In the genomic region with DNA sequence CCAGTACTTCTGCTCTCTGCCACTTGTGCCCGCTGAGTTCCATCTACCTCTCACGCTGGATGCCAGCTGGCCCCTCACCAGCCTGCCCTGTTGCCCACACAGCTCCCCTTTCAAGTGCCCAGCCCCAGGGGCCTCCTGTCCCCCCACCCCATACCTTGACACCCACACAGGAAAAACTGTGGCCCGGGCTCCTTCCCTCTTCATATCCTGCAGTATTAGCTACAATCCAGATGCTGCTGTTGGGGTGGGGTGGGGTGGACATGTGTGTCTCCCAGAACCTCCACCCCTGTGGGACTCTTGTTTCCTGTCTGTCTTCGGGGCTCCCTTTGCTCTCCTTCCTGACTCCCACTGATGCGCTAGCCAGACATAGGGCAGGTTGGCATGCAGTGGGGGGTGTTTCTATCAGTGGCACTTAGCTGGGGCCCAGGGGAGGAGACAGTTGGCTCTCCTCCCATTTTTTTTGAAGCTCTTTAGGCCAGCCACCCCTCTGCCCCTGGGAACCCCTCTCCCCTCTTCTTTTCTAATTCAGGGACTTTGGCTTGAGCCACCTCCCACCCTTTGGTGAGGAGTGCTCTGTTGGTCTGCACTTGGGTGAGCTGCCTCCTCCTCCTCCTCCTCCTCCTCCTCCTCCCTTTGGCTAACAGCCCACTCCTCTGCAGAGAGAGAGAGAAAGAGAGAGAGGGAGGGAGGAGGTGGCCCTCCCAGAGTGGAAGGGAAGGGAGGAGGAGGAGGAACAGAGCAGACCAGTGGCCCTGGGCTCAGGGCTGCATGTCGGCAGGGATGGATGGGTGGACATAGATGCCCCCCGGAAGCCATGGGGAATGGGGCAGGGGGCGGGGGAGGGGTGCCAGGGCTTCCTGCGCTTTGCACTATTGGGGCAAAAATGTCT, we compare ENCODE assay signal across 8 mouse cellular contexts. TPM values are rescaled to one million over a fixed set of nuclear protein-coding genes. Genes with fewer than 3 reads are reported as not detected.
A peak's percentile ranks its signal among the peaks of the same experiment; 100 is the strongest.
DNase-seq lines count a peak whose midpoint lies in the region; ATAC-seq and TF ChIP-seq lines count a peak whose summit lies in the region.

No protein-coding gene starts in this region.

- no peak for TF ChIP-seq POLR2A in lung, adult 2 months (IDR thresholded peaks at IDR 0.05; ENCODE audit: borderline replicate concordance, extremely low read depth, low read depth, low read length)

- no peak overlapping the region; the same call in 1 of the 2 replicates for H3K9ac ChIP-seq in forebrain, embryonic 16.5 days (replicated peaks; ENCODE audit: low read depth, low read length)
- H3K9ac ChIP-seq in hindbrain, embryonic 11.5 days (ENCODE audit: low read depth, low read length), result no peak overlapping the region
- H3K9ac ChIP-seq in liver, postnatal 0 days (replicated peaks), result no peak overlapping the region

- no peak overlapping the region for H3K4me2 ChIP-seq in forebrain, embryonic 16.5 days (ENCODE audit: low read length)
- no peak overlapping the region for H3K4me2 ChIP-seq in hindbrain, embryonic 11.5 days (replicated peaks; ENCODE audit: low read depth, low read length)
- H3K4me2 ChIP-seq in liver, postnatal 0 days (ENCODE audit: low read depth, low read length), result no peak overlapping the region

- H3K4me1 ChIP-seq in lung, adult 2 months (ENCODE audit: control insufficient read depth, insufficient read depth, low read length), result peaks cover 31% of the 10 kb centered on the region
- H3K4me1 ChIP-seq in forebrain, embryonic 16.5 days (replicated peaks; ENCODE audit: control insufficient read depth, insufficient read depth, low read length), result peaks cover 51% of the 10 kb centered on the region
- peaks cover 8% of the 10 kb centered on the region for H3K4me1 ChIP-seq in hindbrain, embryonic 11.5 days (replicated peaks; ENCODE audit: control insufficient read depth, insufficient read depth, low read length)
- H3K4me1 ChIP-seq in liver, postnatal 0 days (ENCODE audit: insufficient read depth), result peaks cover 42% of the 10 kb centered on the region

- H3K27me3 ChIP-seq in forebrain, embryonic 16.5 days (replicated peaks; ENCODE audit: control insufficient read depth, insufficient read depth, low read length), result no peaks in the 10 kb centered on the region
- H3K27me3 ChIP-seq in hindbrain, embryonic 11.5 days (ENCODE audit: control insufficient read depth, insufficient read depth, low read length), result no peaks in the 10 kb centered on the region
- no peaks in the 10 kb centered on the region for H3K27me3 ChIP-seq in liver, postnatal 0 days (ENCODE audit: insufficient read depth, low read length)

- ATAC-seq in forebrain, embryonic 16.5 days, result 0 out of 2 replicates have a peak, but pooled peaks have one; percentile 8
- ATAC-seq in hindbrain, embryonic 11.5 days (ENCODE audit: low FRiP score), result no peak
- no peak for ATAC-seq in liver, postnatal 0 days

- H3K36me3 ChIP-seq in forebrain, embryonic 16.5 days (ENCODE audit: control insufficient read depth, insufficient read depth), result peaks cover 39% of the 10 kb centered on the region
- no peaks in the 10 kb centered on the region; the same call in 1 of the 2 replicates for H3K36me3 ChIP-seq in hindbrain, embryonic 11.5 days (ENCODE audit: control insufficient read depth, insufficient read depth, low read length)
- peaks cover 24% of the 10 kb centered on the region for H3K36me3 ChIP-seq in liver, postnatal 0 days (replicated peaks; ENCODE audit: insufficient read depth, low read length)

- DNase-seq in lung, adult 2 months, result peak; percentile 30
- no peak for DNase-seq in lung, postnatal 25 days (ENCODE audit: low spot score)
- DNase-seq in hindbrain, embryonic 11.5 days (ENCODE audit: low spot score), result no peak
- DNase-seq in liver, postnatal 0 days, result no peak
- DNase-seq in layer of hippocampus, postnatal 36 days, result no peak
- DNase-seq in spleen, postnatal 10 days (ENCODE audit: low spot score in 2 of 2), result no peak
- DNase-seq in layer of hippocampus, adult 11-12 months (ENCODE audit: low spot score), result no peak

- H3K9me3 ChIP-seq in forebrain, embryonic 16.5 days (ENCODE audit: control insufficient read depth, low read length), result no peaks in the 10 kb centered on the region
- no peaks in the 10 kb centered on the region for H3K9me3 ChIP-seq in hindbrain, embryonic 11.5 days (ENCODE audit: control insufficient read depth, low read length)
- no peaks in the 10 kb centered on the region for H3K9me3 ChIP-seq in liver, postnatal 0 days (ENCODE audit: low read length)

- no peak overlapping the region for H3K4me3 ChIP-seq in lung, adult 2 months (replicated peaks; ENCODE audit: extremely low read depth, low read depth, low read length)
- no peak overlapping the region for H3K4me3 ChIP-seq in forebrain, embryonic 16.5 days (replicated peaks; ENCODE audit: low read length)
- no peak overlapping the region for H3K4me3 ChIP-seq in hindbrain, embryonic 11.5 days (ENCODE audit: low read depth, low read length)
- H3K4me3 ChIP-seq in liver, postnatal 0 days (ENCODE audit: low read depth, low read length), result no peak overlapping the region

- peak overlapping the region; percentile 82 for H3K27ac ChIP-seq in forebrain, embryonic 16.5 days (ENCODE audit: low read length)
- peak overlapping the region; percentile 36; the same call in 1 of the 2 replicates for H3K27ac ChIP-seq in hindbrain, embryonic 11.5 days (ENCODE audit: low read depth, low read length)
- 0 out of 2 replicates have a peak overlapping the region, but pooled peaks have one; percentile 22 for H3K27ac ChIP-seq in liver, postnatal 0 days (ENCODE audit: low read depth)

- TF ChIP-seq EP300 in liver, postnatal 0 days (IDR thresholded peaks at IDR 0.05; ENCODE audit: low read depth), result no peak

- 28% methylated on average over 8 of the region's 9 CpGs for WGBS in lung, adult 2 months
- WGBS in forebrain, embryonic 16.5 days, result 34% methylated on average over 8 of the region's 9 CpGs
- WGBS in hindbrain, embryonic 11.5 days, result 52% methylated on average over 8 of the region's 9 CpGs
- 44% methylated on average over 8 of the region's 9 CpGs for WGBS in liver, postnatal 0 days (ENCODE audit: insufficient replicate concordance)

- no peak for TF ChIP-seq CTCF in lung, adult 2 months (IDR thresholded peaks at IDR 0.05; ENCODE audit: insufficient read depth, low read length)
- no peak for TF ChIP-seq CTCF in liver, postnatal 0 days (IDR thresholded peaks at IDR 0.05; ENCODE audit: low read depth)

RNA-seq across cellular contexts. Expression of a gene that starts 9.5 kb away (rescaled TPM):
- polyA plus RNA-seq in lung, adult 2 months (2012; rRNA removed), result 213 and 329 TPM in 2 replicates
- polyA plus RNA-seq in forebrain, embryonic 16.5 days (2015; fragmentation: Nextera tagmentation; extraction: Ambion mirVana), result 3.8 and 4.0 TPM in 2 replicates
- 0.92 and 1.4 TPM in 2 replicates for polyA plus RNA-seq in hindbrain, embryonic 11.5 days (2014; fragmentation: Nextera tagmentation; extraction: Ambion mirVana)
- 2.0 and 4.2 TPM in 2 replicates for polyA plus RNA-seq in liver, postnatal 0 days (2015; fragmentation: Nextera tagmentation; extraction: Ambion mirVana)
- total RNA-seq in layer of hippocampus, postnatal 36 days (2021), result 10 to 100 TPM; 59.1 to 78.4 TPM

RNA-seq across cellular contexts. Expression of a gene that starts 25.2 kb away (rescaled TPM):
- 142 and 159 TPM in 2 replicates for polyA plus RNA-seq in lung, adult 2 months (2012; rRNA removed)
- 177 and 182 TPM in 2 replicates for polyA plus RNA-seq in forebrain, embryonic 16.5 days (2015; fragmentation: Nextera tagmentation; extraction: Ambion mirVana)
- 34.7 and 41.4 TPM in 2 replicates for polyA plus RNA-seq in hindbrain, embryonic 11.5 days (2014; fragmentation: Nextera tagmentation; extraction: Ambion mirVana)
- 5.1 and 6.1 TPM in 2 replicates for polyA plus RNA-seq in liver, postnatal 0 days (2015; fragmentation: Nextera tagmentation; extraction: Ambion mirVana)
- total RNA-seq in layer of hippocampus, postnatal 36 days (2021), result 100 to 1,000 TPM; 956 to 985 TPM

RNA-seq across cellular contexts. Expression of a gene that starts 29.7 kb away (rescaled TPM):
- polyA plus RNA-seq in lung, adult 2 months (2012; rRNA removed), result 39.0 and 54.3 TPM in 2 replicates
- 27.7 and 32.0 TPM in 2 replicates for polyA plus RNA-seq in forebrain, embryonic 16.5 days (2015; fragmentation: Nextera tagmentation; extraction: Ambion mirVana)
- polyA plus RNA-seq in hindbrain, embryonic 11.5 days (2014; fragmentation: Nextera tagmentation; extraction: Ambion mirVana), result 25.0 and 28.0 TPM in 2 replicates
- 5.4 and 6.5 TPM in 2 replicates for polyA plus RNA-seq in liver, postnatal 0 days (2015; fragmentation: Nextera tagmentation; extraction: Ambion mirVana)
- 100 to 1,000 TPM; 185 to 187 TPM for total RNA-seq in layer of hippocampus, postnatal 36 days (2021)

RNA-seq across cellular contexts. Expression of a gene that starts 36.4 kb away (rescaled TPM):
- 45.0 and 55.1 TPM in 2 replicates for polyA plus RNA-seq in lung, adult 2 months (2012; rRNA removed)
- polyA plus RNA-seq in forebrain, embryonic 16.5 days (2015; fragmentation: Nextera tagmentation; extraction: Ambion mirVana), result 88.8 and 93.7 TPM in 2 replicates
- 47.3 and 60.8 TPM in 2 replicates for polyA plus RNA-seq in hindbrain, embryonic 11.5 days (2014; fragmentation: Nextera tagmentation; extraction: Ambion mirVana)
- polyA plus RNA-seq in liver, postnatal 0 days (2015; fragmentation: Nextera tagmentation; extraction: Ambion mirVana), result 10.5 and 10.9 TPM in 2 replicates
- total RNA-seq in layer of hippocampus, postnatal 36 days (2021), result 100 to 1,000 TPM; 127 to 140 TPM

RNA-seq across cellular contexts. Expression of a gene that starts 39.0 kb away (rescaled TPM):
- 33.6 and 37.9 TPM in 2 replicates for polyA plus RNA-seq in lung, adult 2 months (2012; rRNA removed)
- polyA plus RNA-seq in forebrain, embryonic 16.5 days (2015; fragmentation: Nextera tagmentation; extraction: Ambion mirVana), result 52.5 and 54.6 TPM in 2 replicates
- 44.6 and 49.6 TPM in 2 replicates for polyA plus RNA-seq in hindbrain, embryonic 11.5 days (2014; fragmentation: Nextera tagmentation; extraction: Ambion mirVana)
- polyA plus RNA-seq in liver, postnatal 0 days (2015; fragmentation: Nextera tagmentation; extraction: Ambion mirVana), result 6.7 and 7.0 TPM in 2 replicates
- 10 to 100 TPM; 52.2 to 61.2 TPM for total RNA-seq in layer of hippocampus, postnatal 36 days (2021)

Comparison
In these comparisons a context has a peak if more than half of its experiments do, and no peak if none do; other contexts are left out.
1. H3K27ac ChIP-seq: peak in every context shown above with its lines; median percentile 82 in forebrain, embryonic 16.5 days; 36 in hindbrain, embryonic 11.5 days; 22 in liver, postnatal 0 days.
2. RNA of a gene that starts 9.5 kb away (polyA plus RNA-seq): 213 to 329 TPM in lung, adult 2 months; 2.0 to 4.2 TPM in liver, postnatal 0 days, 3.8 to 4.0 TPM in forebrain, embryonic 16.5 days and 0.92 to 1.4 TPM in hindbrain, embryonic 11.5 days; every median in the first group is over 10 times any median in the second.